Mouse (Mus musculus): ENCODE measurements around the gene Slc30a5. TPM values are rescaled to one million over a fixed set of nuclear protein-coding genes. Genes with fewer than 3 reads are reported as not detected.

The Slc30a5 gene
- total RNA-seq, 2 experiments from 2014 or later: 33.9 to 46.1 TPM

- no peak for ATAC-seq (replicated peaks; ENCODE audit: low FRiP score, poor library complexity, severe bottlenecking)
Observed at GRCm38 (mm10) chr13:100776710-100777109, 56.5 kb downstream of the Slc30a5 start.

- ATAC-seq (replicated peaks; ENCODE audit: low FRiP score, poor library complexity, severe bottlenecking): peak; percentile 23
Observed at GRCm38 (mm10) chr13:100776056-100776419, 57.2 kb downstream of the Slc30a5 start.

GRCm38 (mm10) chr13:100775252-100776055 is 57.8 kb downstream of the Slc30a5 start, which contains the start of gene Cenph:
Cenph (minus strand) TSS chr13:100775899.
- peak; percentile 91 for ATAC-seq (replicated peaks; ENCODE audit: low FRiP score, poor library complexity, severe bottlenecking)

- ATAC-seq (replicated peaks; ENCODE audit: low FRiP score, poor library complexity, severe bottlenecking): no peak
Observed at GRCm38 (mm10) chr13:100774704-100775103, 58.5 kb downstream of the Slc30a5 start.

- ATAC-seq (replicated peaks; ENCODE audit: low FRiP score, poor library complexity, severe bottlenecking): peak; percentile 79
Observed at GRCm38 (mm10) chr13:100755329-100755728, 77.9 kb downstream of the Slc30a5 start.

GRCm38 (mm10) chr13:100754186-100754585 is 79.0 kb downstream of the Slc30a5 start:
- ATAC-seq (replicated peaks; ENCODE audit: low FRiP score, poor library complexity, severe bottlenecking): no peak

GRCm38 (mm10) chr13:100753011-100753410 is 80.2 kb downstream of the Slc30a5 start:
- no peak for ATAC-seq (replicated peaks; ENCODE audit: low FRiP score, poor library complexity, severe bottlenecking)

Other genes starting within 250 kb of the Slc30a5 start
- not detected in 2 replicates for gene Marveld2, start 216.5 kb downstream of the Slc30a5 start, total RNA-seq (2015; ENCODE audit: low replicate concordance)
- gene Marveld2, start 216.5 kb downstream of the Slc30a5 start, total RNA-seq (2017; ENCODE audit: low replicate concordance): 0.39 and 1.1 TPM in 2 replicates
- gene Ak6, start 182.4 kb downstream of the Slc30a5 start, total RNA-seq (2015; ENCODE audit: low replicate concordance): 132 and 133 TPM in 2 replicates
- 47.4 and 85.9 TPM in 2 replicates for gene Ak6, start 182.4 kb downstream of the Slc30a5 start, total RNA-seq (2017; ENCODE audit: low replicate concordance)
- 23.5 and 29.9 TPM in 2 replicates for gene Rad17, start 182.4 kb downstream of the Slc30a5 start, total RNA-seq (2015; ENCODE audit: low replicate concordance)
- 19.7 and 21.6 TPM in 2 replicates for gene Rad17, start 182.4 kb downstream of the Slc30a5 start, total RNA-seq (2017; ENCODE audit: low replicate concordance)
- gene Taf9, start 181.8 kb downstream of the Slc30a5 start, total RNA-seq (2015; ENCODE audit: low replicate concordance): 14.4 and 42.8 TPM in 2 replicates
- 12.3 and 30.6 TPM in 2 replicates for gene Taf9, start 181.8 kb downstream of the Slc30a5 start, total RNA-seq (2017; ENCODE audit: low replicate concordance)
- 0.42 and 6.5 TPM in 2 replicates for gene Ccdc125, start 163.7 kb downstream of the Slc30a5 start, total RNA-seq (2015; ENCODE audit: low replicate concordance)
- 4.7 and 8.2 TPM in 2 replicates for gene Ccdc125, start 163.7 kb downstream of the Slc30a5 start, total RNA-seq (2017; ENCODE audit: low replicate concordance)
- gene Cdk7, start 102.5 kb downstream of the Slc30a5 start, total RNA-seq (2015; ENCODE audit: low replicate concordance): 4.3 and 19.3 TPM in 2 replicates
- gene Cdk7, start 102.5 kb downstream of the Slc30a5 start, total RNA-seq (2017; ENCODE audit: low replicate concordance): 9.4 and 23.6 TPM in 2 replicates
- 75.3 and 100 TPM in 2 replicates for gene Mrps36, start 88.8 kb downstream of the Slc30a5 start, total RNA-seq (2015; ENCODE audit: low replicate concordance)
- 52.8 and 99.2 TPM in 2 replicates for gene Mrps36, start 88.8 kb downstream of the Slc30a5 start, total RNA-seq (2017; ENCODE audit: low replicate concordance)
- 75.5 and 87.6 TPM in 2 replicates for gene Cenph, start 57.5 kb downstream of the Slc30a5 start, total RNA-seq (2015; ENCODE audit: low replicate concordance)
- 44.6 and 60.3 TPM in 2 replicates for gene Cenph, start 57.5 kb downstream of the Slc30a5 start, total RNA-seq (2017; ENCODE audit: low replicate concordance)
- gene Ccnb1, start 46.9 kb downstream of the Slc30a5 start, total RNA-seq (2015; ENCODE audit: low replicate concordance): 339 and 351 TPM in 2 replicates
- 507 and 678 TPM in 2 replicates for gene Ccnb1, start 46.9 kb downstream of the Slc30a5 start, total RNA-seq (2017; ENCODE audit: low replicate concordance)